Mouse (Mus musculus): Measurements from ENCODE around the gene Cmc4.

DNA sequence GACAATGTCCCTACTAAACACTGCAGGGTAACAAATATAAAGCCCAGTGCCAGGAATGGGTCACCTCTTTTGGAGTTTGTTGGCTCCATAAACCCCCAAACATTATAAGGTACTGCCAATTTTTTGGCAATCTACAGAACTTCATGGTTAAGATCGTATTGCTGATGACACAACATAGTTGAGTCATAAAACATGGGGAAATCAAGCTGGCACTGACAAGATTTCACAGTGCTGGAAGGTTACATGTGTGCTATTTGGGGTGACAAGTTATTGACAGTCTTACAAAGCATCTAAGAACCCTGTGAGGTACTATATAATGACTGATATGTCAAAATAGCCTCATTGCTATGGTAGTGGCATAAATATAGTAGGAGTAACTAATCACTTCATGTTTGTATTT is 35.2 kb downstream of the Cmc4 start:
- TF ChIP-seq CTCF (IDR thresholded peaks at IDR 0.05; ENCODE audit: low read depth), result no peak
- TF ChIP-seq EP300 (IDR thresholded peaks at IDR 0.05; ENCODE audit: low read depth), result no peak
